Mouse (Mus musculus) limb, embryonic 13.5 days (tissue): ENCODE results near the gene Nrp2. TPM values are rescaled to one million over a fixed set of nuclear protein-coding genes. Genes with fewer than 3 reads are reported as not detected.
A peak's percentile ranks its signal among the peaks of the same experiment; 100 is the strongest.

Source experiments
- ATAC-seq: fragments of 200-750 bp; cut with Nextera tagmentation; 2 replicates; pipeline ENCODE4 v1.8.0; 2017; ENCODE audit warnings: low read depth, moderate number of reproducible peaks, moderate TSS enrichment; ENCODE audit not compliant: low FRiP score
- H3K27ac ChIP-seq: fragments of 300-500 bp; sonication (generic); 2 replicates; pipeline ENCODE4 v1.5.1; 2015; ENCODE audit warnings: inconsistent platforms, mild to moderate bottlenecking, moderate library complexity
- H3K27me3 ChIP-seq: fragments of 300-500 bp; sonication (generic); 2 replicates; pipeline ENCODE4 v1.6.1; 2015; ENCODE audit warnings: mild to moderate bottlenecking, inconsistent platforms
- H3K36me3 ChIP-seq: fragments of 300-500 bp; sonication (generic); 2 replicates; pipeline ENCODE4 v1.6.1; 2015; ENCODE audit warnings: inconsistent platforms, mild to moderate bottlenecking, moderate library complexity
- H3K4me1 ChIP-seq: fragments of 300-500 bp; sonication (generic); 2 replicates; pipeline ENCODE4 v1.6.1; 2015; ENCODE audit warnings: inconsistent platforms
- H3K4me2 ChIP-seq: fragments of 300-500 bp; sonication (generic); replicated peaks from 2 replicates; pipeline ENCODE4 v1.6.1; 2015; ENCODE audit warnings: inconsistent platforms, mild to moderate bottlenecking, moderate library complexity
- H3K4me3 ChIP-seq: fragments of 300-500 bp; sonication (generic); 2 replicates; pipeline ENCODE4 v1.5.1; 2015; ENCODE audit warnings: moderate library complexity, mild to moderate bottlenecking, inconsistent platforms
- H3K9ac ChIP-seq: fragments of 300-500 bp; sonication (generic); 2 replicates; pipeline ENCODE4 v1.6.1; 2015; ENCODE audit warnings: mild to moderate bottlenecking, inconsistent platforms
- H3K9me3 ChIP-seq: fragments of 300-500 bp; sonication (generic); 2 replicates; pipeline ENCODE4 v1.6.1; 2016; ENCODE audit warnings: inconsistent platforms
- WGBS: fragments of 180-500 bp; shearing (Covaris S2); methylation state at CpG from one replicate; pipeline ENCODE4 v1.1.7; 2015; 5-methylcytosine and 5-hydroxymethylcytosine counted together
- polyA plus RNA-seq: library from polyadenylated mRNA; unstranded; fragments of >200 nt; fragmentation: Nextera tagmentation; extraction: Ambion mirVana; gene quantifications from 2 replicates; pipeline ENCODE4 v1.2.1, GENCODE M21; 2015

The Nrp2 gene
- polyA plus RNA-seq, 1 experiment from 2014 or later: 39.6 TPM

DNA sequence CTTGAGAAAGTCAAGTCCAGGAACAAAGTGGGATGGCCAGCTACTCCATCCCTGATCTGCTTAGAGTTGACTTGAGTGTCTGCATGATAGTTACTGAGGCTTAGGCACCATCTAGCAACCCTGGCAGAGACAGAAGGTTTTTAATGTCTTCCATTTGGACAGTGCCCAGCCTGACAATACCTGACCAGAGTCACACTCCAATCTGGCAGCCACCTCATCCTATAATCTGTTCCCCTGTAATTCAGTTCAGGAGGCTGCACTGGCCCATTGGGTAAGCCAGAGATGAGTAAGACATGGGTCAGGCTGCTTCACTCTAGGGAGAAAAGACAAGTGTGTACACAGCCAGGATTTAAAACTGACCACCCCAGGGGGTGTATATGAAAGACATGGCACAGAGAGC, 79.5 kb downstream of the Nrp2 start:
- no peak overlapping the region for H3K9ac ChIP-seq
- H3K9me3 ChIP-seq: no peaks in the 10 kb centered on the region
- no peak for ATAC-seq
- H3K36me3 ChIP-seq: peaks cover 61% of the 10 kb centered on the region
- no peak overlapping the region for H3K27ac ChIP-seq
- peaks cover 7% of the 10 kb centered on the region for H3K27me3 ChIP-seq
- peaks cover 19% of the 10 kb centered on the region for H3K4me1 ChIP-seq
- H3K4me2 ChIP-seq: no peak overlapping the region
- H3K4me3 ChIP-seq: no peak overlapping the region

DNA sequence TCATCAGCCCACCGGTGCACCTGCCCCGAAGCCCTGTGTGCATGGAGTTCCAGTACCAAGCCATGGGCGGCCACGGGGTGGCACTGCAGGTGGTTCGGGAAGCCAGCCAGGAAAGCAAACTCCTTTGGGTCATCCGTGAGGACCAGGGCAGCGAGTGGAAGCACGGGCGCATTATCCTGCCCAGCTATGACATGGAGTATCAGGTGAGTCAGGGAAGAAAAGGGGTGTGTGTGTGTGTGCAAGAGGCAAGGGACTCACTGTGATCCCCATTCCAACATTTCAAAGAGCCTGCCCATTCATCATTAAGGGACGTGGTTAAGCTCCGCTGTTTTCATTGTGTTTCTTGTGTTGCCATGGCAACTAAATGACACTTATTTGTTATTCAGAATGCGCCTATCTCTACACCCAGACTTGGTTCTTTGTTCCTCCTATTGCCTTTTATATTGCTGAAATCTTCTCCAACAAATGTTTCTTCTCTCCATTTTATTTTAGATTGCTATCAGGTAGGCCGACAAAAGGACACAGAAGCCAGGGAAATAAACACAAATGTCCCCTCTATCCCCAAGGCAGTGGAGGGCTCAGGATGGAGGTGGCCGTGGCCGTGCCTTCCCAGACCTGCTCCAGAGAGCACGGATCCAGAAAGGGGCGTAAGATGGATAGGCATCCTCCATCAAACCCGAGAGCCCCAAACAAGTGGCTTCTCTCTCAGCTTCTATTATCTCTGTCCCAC, 80.4 kb downstream of the Nrp2 start:
- Histone ChIP-seq H3K27me3 (peaks cover 7% of the 10 kb centered on the region), H3K4me3 (no peak overlapping the region), H3K9me3 (no peaks in the 10 kb centered on the region), H3K27ac (no peak overlapping the region), H3K36me3 (peaks cover 68% of the 10 kb centered on the region), H3K9ac (no peak overlapping the region), H3K4me2 (no peak overlapping the region), H3K4me1 (peaks cover 19% of the 10 kb centered on the region)
- 87% methylated on average over 18 of the region's 18 CpGs for WGBS
- ATAC-seq: no peak

- H3K36me3 ChIP-seq: peaks cover 67% of the 10 kb centered on the region
- no peak for ATAC-seq
- peaks cover 7% of the 10 kb centered on the region for H3K27me3 ChIP-seq
- H3K4me3 ChIP-seq: no peak overlapping the region
- no peak overlapping the region for H3K9ac ChIP-seq
- peaks cover 19% of the 10 kb centered on the region for H3K4me1 ChIP-seq
- no peak overlapping the region for H3K27ac ChIP-seq
- H3K9me3 ChIP-seq: no peaks in the 10 kb centered on the region
- H3K4me2 ChIP-seq: no peak overlapping the region
- WGBS: 45% methylated on average over 5 of the region's 5 CpGs
Observed at GRCm38 (mm10) chr1:62784084-62784392, 81.0 kb downstream of the Nrp2 start.

GRCm38 (mm10) chr1:62786255-62786654, 83.2 kb downstream of the Nrp2 start:
- H3K9ac ChIP-seq: no peak overlapping the region
- H3K4me1 ChIP-seq: peaks cover 11% of the 10 kb centered on the region
- peaks cover 65% of the 10 kb centered on the region for H3K36me3 ChIP-seq
- no peaks in the 10 kb centered on the region for H3K9me3 ChIP-seq
- no peak overlapping the region for H3K4me3 ChIP-seq
- ATAC-seq: no peak
- WGBS: 24% methylated on average over 5 of the region's 5 CpGs
- no peak overlapping the region for H3K4me2 ChIP-seq
- H3K27me3 ChIP-seq: peaks cover 4% of the 10 kb centered on the region; the same call in 1 of the 2 replicates
- no peak overlapping the region for H3K27ac ChIP-seq

GRCm38 (mm10) chr1:62787546-62787945, 84.5 kb downstream of the Nrp2 start:
- Histone ChIP-seq H3K36me3 (peaks cover 55% of the 10 kb centered on the region), H3K27me3 (no peaks in the 10 kb centered on the region; the same call in 1 of the 2 replicates), H3K27ac (no peak overlapping the region), H3K9me3 (no peaks in the 10 kb centered on the region), H3K4me3 (no peak overlapping the region), H3K4me1 (peaks cover 15% of the 10 kb centered on the region), H3K4me2 (no peak overlapping the region), H3K9ac (no peak overlapping the region)
- 62% methylated on average over 10 of the region's 10 CpGs for WGBS
- no peak for ATAC-seq

GRCm38 (mm10) chr1:62794223-62794895, 91.3 kb downstream of the Nrp2 start:
- H3K27me3 ChIP-seq: no peaks in the 10 kb centered on the region
- 27% methylated on average over 19 of the region's 19 CpGs for WGBS
- 0 out of 2 replicates have a peak overlapping the region, but pooled peaks have one; percentile 15 for H3K27ac ChIP-seq
- peak overlapping the region; percentile 42 for H3K4me2 ChIP-seq
- H3K36me3 ChIP-seq: peaks cover 10% of the 10 kb centered on the region; the same call in 1 of the 2 replicates
- H3K9ac ChIP-seq: no peak overlapping the region
- peak; percentile 71; the same call in 1 of the 2 replicates for ATAC-seq
- H3K9me3 ChIP-seq: no peaks in the 10 kb centered on the region
- no peak overlapping the region for H3K4me3 ChIP-seq
- H3K4me1 ChIP-seq: peaks cover 35% of the 10 kb centered on the region

- Histone ChIP-seq H3K36me3 (peaks cover 6% of the 10 kb centered on the region; the same call in 1 of the 2 replicates), H3K9ac (no peak overlapping the region), H3K27me3 (no peaks in the 10 kb centered on the region), H3K4me2 (peak overlapping the region; percentile 42), H3K4me1 (peaks cover 35% of the 10 kb centered on the region), H3K4me3 (no peak overlapping the region), H3K9me3 (no peaks in the 10 kb centered on the region), H3K27ac (no peak overlapping the region)
- WGBS: 53% methylated on average over 2 of the region's 2 CpGs
- no peak for ATAC-seq
Observed at GRCm38 (mm10) chr1:62794896-62795255, 91.8 kb downstream of the Nrp2 start.

DNA sequence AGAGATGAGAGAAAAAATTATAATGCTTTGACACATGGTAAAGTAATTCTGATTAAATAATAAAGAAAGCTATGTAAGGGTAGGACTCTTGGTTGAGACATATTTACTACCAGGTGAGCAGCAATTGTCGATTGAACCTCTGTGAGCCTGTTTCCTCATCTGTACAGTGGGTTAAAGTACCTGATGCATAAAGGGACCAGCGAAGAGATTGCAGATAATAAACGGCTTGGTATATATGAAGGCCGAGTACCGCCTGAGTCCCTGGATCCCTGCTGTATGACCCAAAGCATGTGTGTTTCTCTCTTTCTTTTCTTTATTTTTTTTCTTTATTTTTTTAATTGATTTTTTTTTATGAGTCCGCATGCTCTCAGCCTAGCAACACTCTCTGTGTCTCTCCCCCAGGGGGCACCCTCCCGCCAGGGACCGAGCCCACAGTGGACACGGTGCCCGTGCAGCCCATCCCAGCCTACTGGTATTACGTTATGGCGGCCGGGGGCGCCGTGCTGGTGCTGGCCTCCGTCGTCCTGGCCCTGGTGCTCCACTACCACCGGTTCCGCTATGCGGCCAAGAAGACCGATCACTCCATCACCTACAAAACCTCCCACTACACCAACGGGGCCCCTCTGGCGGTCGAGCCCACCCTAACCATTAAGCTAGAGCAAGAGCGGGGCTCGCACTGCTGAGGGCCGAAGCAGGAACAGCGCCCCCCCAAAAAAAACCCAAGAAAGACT, 92.4 kb downstream of the Nrp2 start:
- Histone ChIP-seq H3K4me3 (peak overlapping the region; percentile 25; the same call in 1 of the 2 replicates), H3K4me1 (peaks cover 35% of the 10 kb centered on the region), H3K9ac (no peak overlapping the region), H3K9me3 (no peaks in the 10 kb centered on the region), H3K36me3 (peaks cover 4% of the 10 kb centered on the region; the same call in 1 of the 2 replicates), H3K27me3 (no peaks in the 10 kb centered on the region), H3K4me2 (peak overlapping the region; percentile 54), H3K27ac (no peak overlapping the region)
- ATAC-seq: peak; percentile 26; the same call in 1 of the 2 replicates
- WGBS: 32% methylated on average over 28 of the region's 28 CpGs

DNA sequence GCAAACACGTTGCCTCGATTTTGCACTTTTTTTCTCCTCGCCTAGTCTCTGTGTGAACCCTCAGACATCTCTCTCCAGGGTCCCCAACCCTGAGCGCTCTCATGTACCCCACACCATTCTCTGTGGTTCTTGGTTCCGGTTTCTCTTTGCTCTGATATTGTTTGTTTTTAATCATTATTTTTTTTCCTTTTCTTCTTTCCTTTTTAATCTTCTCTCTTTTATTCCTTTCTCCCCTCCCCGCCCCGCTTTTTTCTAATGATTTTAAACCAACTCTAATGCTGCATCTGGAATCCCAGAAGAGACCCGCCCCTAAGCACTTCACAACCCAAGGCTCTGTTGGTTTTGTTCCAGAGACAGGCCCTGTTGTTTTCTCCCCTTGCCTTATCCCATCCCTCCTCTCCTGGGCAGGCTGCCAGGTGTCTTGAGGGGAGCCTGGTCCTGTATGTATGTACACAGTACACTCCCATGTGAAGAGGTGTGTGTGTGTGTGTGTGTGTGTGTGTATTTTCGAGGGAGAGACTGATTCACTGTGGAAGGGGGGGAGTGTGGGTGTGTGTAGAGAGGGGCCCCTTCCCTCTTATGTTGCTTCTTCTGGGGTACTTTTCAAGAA, 93.1 kb downstream of the Nrp2 start:
- no peak overlapping the region for H3K9ac ChIP-seq
- WGBS: 57% methylated on average over 9 of the region's 9 CpGs
- peak; percentile 63 for ATAC-seq
- no peaks in the 10 kb centered on the region for H3K27me3 ChIP-seq
- no peak overlapping the region for H3K27ac ChIP-seq
- H3K9me3 ChIP-seq: no peaks in the 10 kb centered on the region
- H3K36me3 ChIP-seq: peaks cover 4% of the 10 kb centered on the region; the same call in 1 of the 2 replicates
- H3K4me3 ChIP-seq: peak overlapping the region; percentile 25; the same call in 1 of the 2 replicates
- peaks cover 33% of the 10 kb centered on the region for H3K4me1 ChIP-seq
- H3K4me2 ChIP-seq: peak overlapping the region; percentile 54

- no peak overlapping the region for H3K9ac ChIP-seq
- ATAC-seq: no peak
- 60% methylated on average over 3 of the region's 4 CpGs for WGBS
- H3K27ac ChIP-seq: no peak overlapping the region
- no peak overlapping the region for H3K4me3 ChIP-seq
- H3K4me2 ChIP-seq: no peak overlapping the region
- H3K4me1 ChIP-seq: peaks cover 21% of the 10 kb centered on the region
- peaks cover 8% of the 10 kb centered on the region; the same call in 1 of the 2 replicates for H3K36me3 ChIP-seq
- no peaks in the 10 kb centered on the region for H3K27me3 ChIP-seq
- H3K9me3 ChIP-seq: no peaks in the 10 kb centered on the region
Observed at GRCm38 (mm10) chr1:62799427-62799826, 96.3 kb downstream of the Nrp2 start.

- Histone ChIP-seq H3K27me3 (no peaks in the 10 kb centered on the region), H3K9ac (no peak overlapping the region), H3K27ac (no peak overlapping the region), H3K4me1 (peaks cover 18% of the 10 kb centered on the region), H3K36me3 (peaks cover 8% of the 10 kb centered on the region; the same call in 1 of the 2 replicates), H3K9me3 (no peaks in the 10 kb centered on the region), H3K4me3 (no peak overlapping the region), H3K4me2 (no peak overlapping the region)
- 91% methylated on average over 5 of the region's 5 CpGs for WGBS
- ATAC-seq: no peak
Observed at GRCm38 (mm10) chr1:62800351-62800750, 97.3 kb downstream of the Nrp2 start.

DNA sequence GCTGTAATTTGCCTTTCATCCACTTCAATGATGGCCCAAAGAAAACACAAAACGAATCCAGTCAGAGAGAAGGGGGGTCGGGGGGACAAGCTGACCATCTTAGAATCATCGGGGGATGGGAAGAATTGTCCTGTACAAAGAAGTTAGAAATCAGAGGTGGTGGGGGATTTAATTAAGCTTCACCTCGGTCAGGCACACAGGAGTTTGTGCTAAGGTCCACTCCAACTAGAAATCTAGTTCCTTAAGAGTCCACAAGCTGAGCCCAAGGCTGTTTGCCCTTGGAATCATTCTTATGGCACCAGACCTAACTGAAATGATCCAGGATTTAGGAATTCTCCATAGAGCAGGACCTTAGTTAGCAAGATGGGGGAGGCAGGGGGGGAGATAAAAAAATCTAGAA, 98.3 kb downstream of the Nrp2 start:
- Histone ChIP-seq H3K9me3 (no peaks in the 10 kb centered on the region), H3K27me3 (no peaks in the 10 kb centered on the region), H3K4me1 (peaks cover 15% of the 10 kb centered on the region), H3K4me3 (no peak overlapping the region), H3K4me2 (no peak overlapping the region), H3K36me3 (peaks cover 8% of the 10 kb centered on the region; the same call in 1 of the 2 replicates), H3K9ac (no peak overlapping the region), H3K27ac (no peak overlapping the region)
- no peak for ATAC-seq
- 72% methylated on average over 4 of the region's 4 CpGs for WGBS
